Mouse (Mus musculus): Measurements from ENCODE around the gene Slc2a13.

- TF ChIP-seq GATA1 (IDR thresholded peaks at IDR 0.05; ENCODE audit: borderline replicate concordance, low read length) (no peak), FLI1 (IDR thresholded peaks at IDR 0.05; ENCODE audit: low read length) (no peak)
These were observed 222.1 kb downstream of the Slc2a13 start for GRCm38 (mm10) chr15:91351006-91351405.
